Mouse (Mus musculus) hindbrain, embryonic 14.5 days (tissue): ENCODE results near the gene Phactr4. TPM values are rescaled to one million over a fixed set of nuclear protein-coding genes. Genes with fewer than 3 reads are reported as not detected.

Source experiments
- ATAC-seq: fragments of 200-750 bp; cut with Nextera tagmentation; 2 replicates; pipeline ENCODE4 v1.8.0; 2017; ENCODE audit warnings: moderate number of reproducible peaks, mild to moderate bottlenecking, moderate TSS enrichment, moderate library complexity; ENCODE audit not compliant: low FRiP score
- DNase-seq: peaks from one replicate; pipeline ENCODE4 v3.0.0-alpha.2; 2015; ENCODE audit warnings: low spot score
- H3K27ac ChIP-seq: fragments of 300-500 bp; sonication (generic); 2 replicates; pipeline ENCODE4 v1.5.1; 2014; ENCODE audit warnings: mild to moderate bottlenecking, moderate library complexity
- H3K27me3 ChIP-seq: fragments of 300-500 bp; sonication (generic); 2 replicates; pipeline ENCODE4 v1.6.1; 2014; ENCODE audit warnings: mild to moderate bottlenecking, low read length, mixed read lengths; ENCODE audit not compliant: control insufficient read depth, insufficient read depth
- H3K36me3 ChIP-seq: fragments of 300-500 bp; sonication (generic); replicated peaks from 2 replicates; pipeline ENCODE4 v1.6.1; 2014; ENCODE audit not compliant: control insufficient read depth, insufficient read depth
- H3K4me1 ChIP-seq: fragments of 300-500 bp; sonication (generic); replicated peaks from 2 replicates; pipeline ENCODE4 v1.6.1; 2014; ENCODE audit warnings: antibody characterized with exemption, low read length, mixed read lengths; ENCODE audit not compliant: control insufficient read depth, insufficient read depth
- H3K4me2 ChIP-seq: fragments of 300-500 bp; sonication (generic); replicated peaks from 2 replicates; pipeline ENCODE4 v1.6.1; 2014; ENCODE audit warnings: mild to moderate bottlenecking, moderate library complexity
- H3K4me3 ChIP-seq: fragments of 300-500 bp; sonication (generic); replicated peaks from 2 replicates; pipeline ENCODE4 v1.5.1; 2014; ENCODE audit warnings: mild to moderate bottlenecking, low read length
- H3K9ac ChIP-seq: fragments of 300-500 bp; sonication (generic); 2 replicates; pipeline ENCODE4 v1.6.1; 2014
- H3K9me3 ChIP-seq: fragments of 300-500 bp; sonication (generic); 2 replicates; pipeline ENCODE4 v1.6.1; 2016; ENCODE audit warnings: low read length; ENCODE audit not compliant: control insufficient read depth
- WGBS: fragments of 180-500 bp; shearing (Covaris S2); extraction: QIAGEN DNeasy Blood & Tissue Kit; methylation state at CpG from one replicate; pipeline ENCODE4 v1.1.7; 2014; 5-methylcytosine and 5-hydroxymethylcytosine counted together
- polyA plus RNA-seq: library from polyadenylated mRNA; unstranded; fragments of >200 nt; fragmentation: Nextera tagmentation; extraction: Ambion mirVana; gene quantifications from 2 replicates; pipeline ENCODE4 v1.2.1, GENCODE M21; 2014

Gene Phactr4
- polyA plus RNA-seq, 1 experiment from 2014 or later, result 9.2 TPM

GRCm38 (mm10) chr4:132449778-132450177 is 27.5 kb upstream of the Phactr4 start:
- Histone ChIP-seq H3K4me1 (no peaks in the 10 kb centered on the region), H3K4me3 (no peak overlapping the region), H3K9ac (no peak overlapping the region), H3K27ac (no peak overlapping the region), H3K9me3 (no peaks in the 10 kb centered on the region), H3K36me3 (no peaks in the 10 kb centered on the region), H3K4me2 (no peak overlapping the region), H3K27me3 (no peaks in the 10 kb centered on the region)
- ATAC-seq (no peak), DNase-seq (no peak)
- WGBS, result 90% methylated on average over 3 of the region's 3 CpGs

DNA sequence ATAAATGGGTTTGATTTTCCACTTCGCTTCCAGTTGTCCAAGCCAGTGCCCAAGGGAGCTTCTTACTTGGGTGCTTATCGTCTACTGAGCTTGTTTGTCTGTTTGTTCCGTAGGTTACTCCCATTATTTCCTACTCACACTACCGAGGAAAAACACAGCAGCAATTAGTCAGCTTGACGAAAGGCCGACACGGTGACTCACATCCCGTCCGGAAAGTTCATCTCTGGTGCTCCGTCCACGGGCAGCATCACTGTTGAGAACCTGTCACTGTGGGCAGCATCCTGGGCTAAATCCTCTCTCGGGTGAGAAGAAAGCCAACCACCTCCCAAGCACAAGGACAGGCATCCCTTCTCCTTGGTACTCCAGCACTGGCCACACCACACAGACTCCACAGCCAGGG is 23.8 kb upstream of the Phactr4 start:
- Histone ChIP-seq H3K4me2 (no peak overlapping the region), H3K27me3 (no peaks in the 10 kb centered on the region), H3K9ac (no peak overlapping the region), H3K27ac (no peak overlapping the region), H3K36me3 (no peaks in the 10 kb centered on the region), H3K4me1 (no peaks in the 10 kb centered on the region), H3K9me3 (no peaks in the 10 kb centered on the region), H3K4me3 (no peak overlapping the region)
- DNase-seq (no peak), ATAC-seq (no peak)
- 82% methylated on average over 12 of the region's 12 CpGs for WGBS

GRCm38 (mm10) chr4:132444516-132444915 is 22.2 kb upstream of the Phactr4 start:
- DNase-seq, result no peak
- H3K36me3 ChIP-seq, result no peaks in the 10 kb centered on the region
- no peak for ATAC-seq

GRCm38 (mm10) chr4:132437857-132438256 is 15.6 kb upstream of the Phactr4 start:
- ATAC-seq, result no peak
- H3K9ac ChIP-seq, result no peak overlapping the region

More at GRCm38 (mm10) chr4:132444516-132444915, 22.2 kb upstream of the Phactr4 start:
- H3K9me3 ChIP-seq, result no peaks in the 10 kb centered on the region
- no peak overlapping the region for H3K9ac ChIP-seq
- H3K4me1 ChIP-seq, result no peaks in the 10 kb centered on the region
- no peak overlapping the region for H3K4me3 ChIP-seq
- WGBS, result 85% methylated on average over 8 of the region's 8 CpGs
- no peak overlapping the region for H3K4me2 ChIP-seq
- H3K27ac ChIP-seq, result no peak overlapping the region
- no peaks in the 10 kb centered on the region for H3K27me3 ChIP-seq

GRCm38 (mm10) chr4:132432717-132433372 is 10.6 kb upstream of the Phactr4 start:
- 17% methylated on average over 14 of the region's 14 CpGs for WGBS
- H3K4me1 ChIP-seq, result no peaks in the 10 kb centered on the region
- DNase-seq, result no peak
- H3K9me3 ChIP-seq, result no peaks in the 10 kb centered on the region
- no peak for ATAC-seq
- H3K4me3 ChIP-seq, result no peak overlapping the region
- no peaks in the 10 kb centered on the region for H3K27me3 ChIP-seq
- no peak overlapping the region; the same call in 1 of the 2 replicates for H3K4me2 ChIP-seq
- H3K36me3 ChIP-seq, result no peaks in the 10 kb centered on the region
- no peak overlapping the region for H3K27ac ChIP-seq
- H3K9ac ChIP-seq, result no peak overlapping the region

More at GRCm38 (mm10) chr4:132437857-132438256, 15.6 kb upstream of the Phactr4 start:
- Histone ChIP-seq H3K9me3 (no peaks in the 10 kb centered on the region), H3K4me3 (no peak overlapping the region), H3K27me3 (no peaks in the 10 kb centered on the region), H3K4me2 (no peak overlapping the region), H3K27ac (no peak overlapping the region), H3K36me3 (no peaks in the 10 kb centered on the region), H3K4me1 (no peaks in the 10 kb centered on the region)
- no peak for DNase-seq
- 16% methylated on average over 11 of the region's 11 CpGs for WGBS

DNA sequence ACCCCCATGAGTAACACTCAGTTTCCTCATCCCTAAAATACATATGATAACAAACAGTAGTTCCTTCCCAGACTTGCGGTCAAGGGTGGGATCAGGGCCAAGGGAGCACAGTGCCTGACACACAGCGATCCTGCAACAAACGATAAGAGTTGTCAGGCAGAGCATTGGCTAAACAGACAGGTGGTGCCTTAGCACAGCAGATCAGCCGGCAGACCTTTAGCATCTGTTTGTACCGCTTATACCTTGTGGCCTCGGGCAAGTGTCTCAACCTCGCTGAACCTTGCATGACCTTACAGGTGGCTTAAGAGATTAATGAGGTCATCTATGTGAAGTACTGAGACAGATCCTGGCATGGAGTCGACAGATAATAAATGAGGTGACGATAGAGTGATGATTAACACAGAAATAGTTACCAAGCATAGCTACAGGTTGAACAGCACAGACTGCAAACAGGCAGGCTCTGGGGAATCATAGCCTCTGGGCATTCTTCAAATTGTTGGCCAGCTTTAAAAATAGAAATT is 5.8 kb upstream of the Phactr4 start:
- Histone ChIP-seq H3K4me3 (no peak overlapping the region), H3K9me3 (no peaks in the 10 kb centered on the region), H3K9ac (no peak overlapping the region), H3K4me2 (no peak overlapping the region), H3K27ac (no peak overlapping the region), H3K36me3 (no peaks in the 10 kb centered on the region), H3K27me3 (no peaks in the 10 kb centered on the region), H3K4me1 (no peaks in the 10 kb centered on the region)
- ATAC-seq, result no peak
- 70% methylated on average over 9 of the region's 9 CpGs for WGBS
- DNase-seq, result no peak

- ATAC-seq, result no peak
- WGBS, result 86% methylated on average over 4 of the region's 4 CpGs
- no peak overlapping the region for H3K9ac ChIP-seq
These were observed 5.2 kb upstream of the Phactr4 start for GRCm38 (mm10) chr4:132427493-132427892.

GRCm38 (mm10) chr4:132426021-132426420 is 3.7 kb upstream of the Phactr4 start:
- Histone ChIP-seq H3K36me3 (no peaks in the 10 kb centered on the region), H3K27ac (no peak overlapping the region), H3K9ac (no peak overlapping the region), H3K9me3 (no peaks in the 10 kb centered on the region), H3K27me3 (no peaks in the 10 kb centered on the region), H3K4me3 (no peak overlapping the region), H3K4me2 (no peak overlapping the region), H3K4me1 (0 out of 2 replicates have a peak, but pooled peaks cover 1% of the 10 kb centered on the region)
- ATAC-seq, result no peak
- no peak for DNase-seq
- 64% methylated on average over 2 of the region's 2 CpGs for WGBS

More at GRCm38 (mm10) chr4:132427493-132427892, 5.2 kb upstream of the Phactr4 start:
- Histone ChIP-seq H3K9me3 (no peaks in the 10 kb centered on the region), H3K4me2 (no peak overlapping the region), H3K36me3 (no peaks in the 10 kb centered on the region), H3K4me1 (no peaks in the 10 kb centered on the region), H3K27me3 (no peaks in the 10 kb centered on the region), H3K4me3 (no peak overlapping the region), H3K27ac (no peak overlapping the region)
- no peak for DNase-seq

DNA sequence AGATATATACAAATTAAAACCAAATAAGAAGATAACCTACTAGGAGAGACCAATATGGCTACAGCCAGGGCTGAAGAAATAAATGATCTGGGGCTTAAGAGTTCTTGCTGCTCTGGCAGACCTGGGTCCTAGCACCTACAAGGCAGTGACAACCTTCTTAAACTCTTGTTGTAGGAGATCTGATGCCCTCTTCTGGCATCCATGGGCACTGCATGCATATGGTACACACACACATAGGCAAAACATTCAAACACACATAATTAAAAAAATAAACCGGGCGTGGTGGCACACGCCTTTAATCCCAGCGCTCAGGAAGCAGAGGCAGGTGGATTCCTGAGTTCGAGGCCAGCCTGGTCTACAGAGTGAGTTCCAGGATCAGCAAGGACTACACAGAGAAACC is 2.5 kb upstream of the Phactr4 start:
- WGBS, result 94% methylated on average over 5 of the region's 5 CpGs
- no peak overlapping the region for H3K27ac ChIP-seq
- no peak for DNase-seq
- H3K4me1 ChIP-seq, result peaks cover 10% of the 10 kb centered on the region; the same call in 1 of the 2 replicates
- no peak overlapping the region for H3K9ac ChIP-seq
- H3K9me3 ChIP-seq, result no peaks in the 10 kb centered on the region
- no peak for ATAC-seq
- no peaks in the 10 kb centered on the region for H3K36me3 ChIP-seq
- H3K4me2 ChIP-seq, result no peak overlapping the region
- no peaks in the 10 kb centered on the region for H3K27me3 ChIP-seq
- H3K4me3 ChIP-seq, result no peak overlapping the region
